Mouse (Mus musculus): Measurements from ENCODE around the gene Nptxr.

The Nptxr gene

GRCm38 (mm10) chr15:79752742-79753419 lies 51.7 kb downstream of the Nptxr start:
- no peak for DNase-seq (ENCODE audit: low read depth, low spot score)

GRCm38 (mm10) chr15:79751772-79752171 lies 52.8 kb downstream of the Nptxr start:
- DNase-seq (ENCODE audit: low read depth, low spot score) = no peak

- DNase-seq (ENCODE audit: low read depth, low spot score) = no peak
Measured at GRCm38 (mm10) chr15:79750266-79750665, 54.3 kb downstream of the Nptxr start.

GRCm38 (mm10) chr15:79749162-79749561 lies 55.4 kb downstream of the Nptxr start:
- no peak for DNase-seq (ENCODE audit: low read depth, low spot score)

DNA sequence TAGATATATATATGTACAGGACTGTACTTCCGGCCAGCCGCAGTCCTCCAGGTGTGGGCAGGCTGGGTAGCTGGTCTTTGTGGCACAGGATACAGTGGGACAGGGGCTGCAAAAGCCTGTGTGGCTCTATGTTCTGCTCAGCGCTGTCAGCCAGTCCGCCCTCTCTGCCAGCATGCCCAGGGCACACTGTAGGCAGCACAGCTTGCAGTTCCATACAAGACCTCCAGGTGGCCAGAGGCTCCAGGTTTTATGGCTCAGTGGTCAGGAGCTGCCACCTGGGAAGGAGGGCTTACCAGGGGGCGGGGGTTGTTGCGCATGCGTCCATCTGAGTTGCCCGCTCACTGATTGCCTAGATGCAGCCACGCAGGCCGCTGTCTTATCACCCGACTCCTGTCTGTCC lies 56.6 kb downstream of the Nptxr start:
- DNase-seq (ENCODE audit: low read depth, low spot score) = no peak

GRCm38 (mm10) chr15:79745883-79746282 lies 58.7 kb downstream of the Nptxr start:
- no peak for DNase-seq (ENCODE audit: low read depth, low spot score)

DNA sequence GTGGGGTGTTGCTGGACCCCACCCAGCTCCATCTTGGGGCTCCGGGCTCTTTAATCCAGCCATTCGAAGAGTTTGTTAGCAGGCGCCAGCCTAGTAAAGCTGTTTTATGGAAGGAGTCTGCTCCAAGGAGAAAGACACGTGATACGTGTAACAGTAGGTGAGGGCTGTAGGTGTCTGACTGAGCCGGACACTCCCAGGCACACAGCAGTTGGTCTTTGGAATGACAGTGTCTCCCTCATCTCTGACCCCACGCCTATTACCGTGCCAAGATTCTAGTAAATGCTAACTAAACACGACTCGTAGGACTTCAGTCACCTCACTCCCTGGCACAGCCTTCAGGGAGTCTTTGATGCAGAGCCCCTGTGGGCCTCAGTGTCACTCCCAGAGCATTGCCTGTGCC lies 59.3 kb downstream of the Nptxr start:
- no peak for DNase-seq (ENCODE audit: low read depth, low spot score)

- no peak for DNase-seq (ENCODE audit: low read depth, low spot score)
Measured at GRCm38 (mm10) chr15:79744742-79745141, 59.8 kb downstream of the Nptxr start.

DNA sequence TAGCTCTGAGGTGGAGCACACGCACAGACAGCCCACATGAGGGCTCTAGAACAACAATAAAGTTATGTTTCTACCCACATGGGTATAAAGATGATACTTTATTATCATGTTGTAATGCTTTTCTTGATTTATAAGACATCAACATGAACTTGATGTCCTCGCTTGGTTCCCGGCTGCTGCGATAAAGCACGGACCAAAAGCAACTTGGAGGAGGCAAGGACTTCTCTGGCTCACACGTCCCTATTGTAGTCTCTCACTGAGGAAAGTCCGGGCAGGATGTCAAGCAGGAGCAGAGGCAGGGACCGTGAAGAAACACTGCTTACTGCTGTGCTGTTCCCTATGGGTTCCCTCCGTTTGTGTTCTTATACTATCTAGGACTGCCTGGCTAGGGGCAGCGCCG lies 60.6 kb downstream of the Nptxr start:
- DNase-seq (ENCODE audit: low read depth, low spot score) = no peak

GRCm38 (mm10) chr15:79742706-79743023 lies 61.9 kb downstream of the Nptxr start:
- no peak for DNase-seq (ENCODE audit: low read depth, low spot score)

DNA sequence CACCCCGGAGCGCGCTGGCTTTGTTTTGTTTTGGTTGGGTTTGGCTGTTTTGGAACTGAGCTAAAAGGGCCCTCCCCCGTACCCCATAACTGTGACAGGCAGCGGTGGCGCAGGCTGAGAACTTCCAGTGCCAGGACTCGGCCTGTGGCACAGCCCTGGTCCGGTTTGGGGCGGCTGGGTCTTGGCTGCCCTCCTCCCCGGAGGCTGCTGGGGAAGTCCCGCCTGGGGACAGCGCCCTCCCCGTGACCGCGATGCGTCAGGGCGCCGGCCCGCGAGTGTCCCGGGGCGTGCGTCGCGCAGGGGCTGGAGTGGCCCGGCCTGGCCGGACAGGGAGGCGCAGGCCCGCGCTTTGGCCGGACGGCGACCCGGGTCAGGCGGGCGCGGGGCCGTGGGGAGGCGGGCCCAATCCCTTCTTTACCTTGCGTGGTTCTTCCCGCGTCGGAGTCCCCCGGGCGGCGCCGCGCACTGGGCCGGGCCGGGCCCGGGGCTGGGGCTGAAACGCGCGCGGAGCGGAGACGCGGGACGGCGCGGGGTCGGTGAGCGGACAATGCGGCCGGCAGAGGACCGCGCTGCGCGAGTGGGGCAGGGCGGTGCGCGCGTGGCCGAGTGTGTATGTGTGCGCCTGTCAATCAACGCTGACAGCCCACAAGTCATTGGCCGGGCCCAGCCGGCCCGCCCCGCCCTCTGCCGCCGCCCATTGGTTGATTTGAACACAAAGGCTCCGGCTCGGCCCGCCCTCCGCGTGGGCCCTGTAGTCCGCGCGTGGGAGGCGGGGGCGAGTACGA lies 62.5 kb downstream of the Nptxr start, which contains the start of gene Sun2:
Sun2 (minus strand) TSS at position 616 of the 785 bp plus-strand sequence.
- DNase-seq (ENCODE audit: low read depth, low spot score) = peak; percentile 76

DNA sequence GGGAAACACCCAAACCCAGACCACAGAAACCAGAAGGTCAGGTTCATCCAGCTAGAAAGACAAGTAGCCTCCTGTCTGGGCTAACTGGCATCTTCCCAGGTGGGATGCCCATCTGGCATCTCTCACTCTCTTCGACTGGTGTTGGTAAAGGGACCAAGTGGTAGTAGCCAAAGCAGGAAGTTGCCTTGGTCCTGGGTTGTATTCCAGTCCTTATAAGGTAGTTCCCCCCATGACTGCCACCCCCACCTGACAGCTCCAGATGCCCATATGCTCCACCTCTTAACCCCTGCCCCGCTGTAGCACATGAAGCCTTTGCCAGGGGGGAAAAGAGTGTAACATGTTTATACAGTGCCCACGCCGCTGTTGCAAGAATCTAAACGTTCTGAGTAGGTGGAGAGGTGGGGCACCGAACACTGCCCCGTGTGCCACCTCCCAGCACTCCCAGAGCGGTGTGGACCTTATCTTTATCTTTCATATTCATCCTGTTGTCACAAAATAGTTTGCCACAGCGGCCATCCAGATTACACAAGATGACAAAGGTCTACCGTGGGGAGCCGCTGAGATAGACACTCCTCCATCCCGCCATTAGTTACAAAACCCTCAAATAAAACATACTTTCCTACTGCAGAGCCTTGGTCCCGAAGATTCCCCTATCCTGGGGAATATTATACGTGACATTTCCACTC lies 63.2 kb downstream of the Nptxr start:
- no peak for DNase-seq (ENCODE audit: low read depth, low spot score)

GRCm38 (mm10) chr15:79740739-79741138 lies 63.8 kb downstream of the Nptxr start:
- no peak for DNase-seq (ENCODE audit: low read depth, low spot score)

Data from c-Kit-negative CD71-positive TER-119-positive erythroid progenitor cells, embryonic 14.5 days (primary cell).